Mouse (Mus musculus): Measurements from ENCODE around the gene Slc22a4. TPM values are rescaled to one million over a fixed set of nuclear protein-coding genes. Genes with fewer than 3 reads are reported as not detected.
"Not testable (repeated sequence)": the region's sequence is repeated elsewhere in the genome, so short reads cannot be mapped to it uniquely, and the experiment has no call there.

The Slc22a4 gene
- polyA plus RNA-seq, 1 experiment from 2014 or later = 2.3 TPM

DNA sequence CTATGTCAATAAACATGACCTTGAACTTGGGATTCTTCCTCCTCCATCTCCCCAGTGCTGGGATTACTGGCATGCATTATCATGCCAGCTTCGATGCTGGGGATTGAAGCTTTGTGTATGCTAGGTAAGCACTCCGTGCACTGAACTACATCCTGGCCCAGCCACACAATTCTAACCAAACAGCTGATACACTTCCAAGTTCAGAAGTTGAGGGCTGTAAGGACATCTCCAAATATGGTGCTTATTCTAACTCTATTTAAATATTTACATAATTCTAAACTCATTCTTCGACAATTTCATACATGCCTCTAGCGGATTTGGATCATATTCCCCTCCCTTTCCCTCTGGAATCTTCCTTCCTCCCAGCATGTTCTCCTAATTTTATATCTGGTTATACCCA, 35.6 kb downstream of the Slc22a4 start:
- H3K4me1 ChIP-seq = no peaks in the 10 kb centered on the region
- WGBS = 93% methylated on average over 4 of the region's 4 CpGs
- no peak overlapping the region for H3K9ac ChIP-seq
- no peaks in the 10 kb centered on the region for H3K9me3 ChIP-seq
- ATAC-seq (ENCODE audit: low FRiP score, low read depth) = no peak
- H3K27me3 ChIP-seq (replicated peaks) = no peaks in the 10 kb centered on the region
- no peak overlapping the region for H3K4me2 ChIP-seq (replicated peaks)
- no peaks in the 10 kb centered on the region for H3K36me3 ChIP-seq
- H3K27ac ChIP-seq = no peak overlapping the region
- no peak overlapping the region for H3K4me3 ChIP-seq

DNA sequence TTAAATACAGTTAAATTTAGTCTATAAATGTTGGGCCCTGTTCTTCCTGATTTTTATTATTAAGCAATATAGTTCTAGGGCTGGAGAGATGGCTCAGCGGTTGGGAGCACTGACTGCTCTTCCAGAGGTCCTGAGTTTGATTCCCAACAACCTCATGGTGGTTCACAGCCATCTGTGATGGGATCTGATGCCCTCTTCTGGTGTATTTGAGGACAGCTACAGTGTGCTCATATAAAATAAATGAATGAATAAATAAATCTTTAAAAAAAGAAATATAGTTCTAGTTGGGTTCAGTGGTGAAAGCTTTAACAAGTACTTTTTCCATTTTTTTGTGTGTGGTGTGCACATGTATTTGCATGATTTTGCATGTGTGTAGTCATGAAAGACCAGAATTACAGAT, 38.7 kb downstream of the Slc22a4 start:
- H3K4me1 ChIP-seq = no peaks in the 10 kb centered on the region
- H3K36me3 ChIP-seq = no peaks in the 10 kb centered on the region
- no peak for ATAC-seq (ENCODE audit: low FRiP score, low read depth)
- H3K4me2 ChIP-seq (replicated peaks) = no peak overlapping the region
- no peak overlapping the region for H3K4me3 ChIP-seq
- H3K27me3 ChIP-seq (replicated peaks) = no peaks in the 10 kb centered on the region
- H3K27ac ChIP-seq = no peak overlapping the region
- 55% methylated on average over 1 of the region's 1 CpGs for WGBS
- no peak overlapping the region for H3K9ac ChIP-seq
- H3K9me3 ChIP-seq = no peaks in the 10 kb centered on the region

DNA sequence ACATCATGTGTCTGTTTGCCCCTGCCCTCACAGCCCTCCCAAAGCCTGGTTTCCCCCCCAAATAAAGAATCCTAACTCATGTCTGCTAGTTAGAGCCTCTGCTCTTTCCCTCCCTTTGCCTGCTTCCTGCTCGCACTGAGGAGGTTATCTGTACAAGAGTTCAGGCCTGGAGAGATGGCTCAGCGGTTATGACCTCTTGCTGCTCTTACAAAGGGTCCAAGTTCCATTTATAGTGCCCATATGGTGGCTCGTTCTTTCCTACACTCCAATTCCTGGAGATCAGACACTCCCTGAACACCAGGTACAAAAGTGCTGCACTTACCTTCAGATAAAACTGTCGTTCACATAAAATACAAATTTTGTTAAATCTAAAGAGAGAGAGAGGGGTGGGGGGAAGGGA, 39.8 kb downstream of the Slc22a4 start:
- H3K9ac ChIP-seq = no peak overlapping the region
- 75% methylated on average over 4 of the region's 4 CpGs for WGBS
- no peaks in the 10 kb centered on the region for H3K27me3 ChIP-seq (replicated peaks)
- no peaks in the 10 kb centered on the region for H3K4me1 ChIP-seq
- H3K4me2 ChIP-seq (replicated peaks) = no peak overlapping the region
- no peaks in the 10 kb centered on the region for H3K36me3 ChIP-seq
- no peak overlapping the region for H3K27ac ChIP-seq
- no peak overlapping the region for H3K4me3 ChIP-seq
- ATAC-seq (ENCODE audit: low FRiP score, low read depth) = no peak
- H3K9me3 ChIP-seq = no peaks in the 10 kb centered on the region

DNA sequence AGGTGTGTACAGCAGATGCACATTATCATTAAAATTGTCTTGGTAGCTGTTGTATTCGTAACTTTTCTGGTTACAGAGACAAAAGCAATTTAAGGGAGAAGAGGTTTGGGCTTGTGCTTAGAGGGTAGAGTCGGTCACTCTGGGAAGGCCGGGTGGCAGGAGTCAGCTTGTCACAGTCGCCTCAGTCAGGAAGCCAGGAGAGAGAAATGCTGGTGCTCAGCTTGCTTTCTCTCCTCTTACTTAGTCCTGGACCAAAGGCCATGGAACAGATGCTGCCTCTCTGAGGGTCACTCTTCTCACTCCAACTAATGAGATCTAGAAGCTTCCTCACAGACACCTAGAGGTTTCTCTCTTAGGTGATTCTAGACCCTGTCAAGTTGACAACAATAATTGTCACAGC, 46.5 kb downstream of the Slc22a4 start:
- Histone ChIP-seq H3K9ac (no peak overlapping the region), H3K27me3 (replicated peaks) (peaks cover 11% of the 10 kb centered on the region), H3K4me2 (replicated peaks) (no peak overlapping the region), H3K4me1 (0 out of 2 replicates have a peak, but pooled peaks cover 5% of the 10 kb centered on the region), H3K27ac (no peak overlapping the region), H3K4me3 (no peak overlapping the region), H3K36me3 (no peaks in the 10 kb centered on the region), H3K9me3 (no peaks in the 10 kb centered on the region)
- WGBS = 87% methylated on average over 4 of the region's 4 CpGs
- ATAC-seq (ENCODE audit: low FRiP score, low read depth) = no peak

DNA sequence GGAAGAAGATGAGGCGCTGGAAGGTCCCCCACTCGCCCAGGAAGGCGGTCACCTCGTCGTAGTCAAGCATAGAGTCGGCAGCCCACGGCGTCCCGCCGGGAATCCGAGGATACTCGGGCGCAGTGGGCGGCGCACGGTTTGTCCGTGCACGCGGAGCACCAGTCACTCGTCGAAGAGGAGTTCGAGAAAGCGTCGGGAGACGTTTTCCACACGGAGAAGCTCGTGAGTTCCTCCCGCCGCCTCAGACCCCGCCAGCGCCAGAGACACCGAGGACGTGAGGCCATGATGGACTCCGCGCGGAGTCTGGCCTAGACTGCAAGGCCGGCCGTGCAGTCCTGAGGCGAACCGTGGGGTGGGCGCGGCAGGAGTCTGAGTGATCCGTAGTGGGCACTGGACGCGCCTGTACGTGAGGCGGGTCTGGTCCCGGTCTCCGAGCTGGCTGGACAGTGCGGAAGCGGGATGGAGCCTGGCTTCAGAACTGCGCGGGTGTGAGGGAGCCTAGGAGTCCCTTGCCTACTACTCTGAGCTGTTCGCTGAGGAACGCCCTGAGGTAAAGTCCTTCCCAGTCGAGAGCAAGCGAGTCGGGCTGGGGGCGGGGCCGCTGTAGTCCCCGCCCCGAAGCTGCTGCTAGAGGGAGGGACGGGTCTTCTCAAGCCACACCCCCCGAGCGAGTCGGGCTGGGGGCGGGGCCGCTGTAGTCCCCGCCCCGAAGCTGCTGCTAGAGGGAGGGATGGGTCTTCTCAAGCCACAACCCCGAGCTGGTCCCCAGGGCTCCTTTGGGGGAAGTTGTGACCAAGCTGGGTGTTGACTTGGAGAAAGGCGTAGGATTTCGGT, 47.9 kb downstream of the Slc22a4 start, which contains the start of gene Slc22a21:
Gene Slc22a21 (minus strand): TSS at position 545 of the 834 bp plus-strand sequence.
- H3K4me2 ChIP-seq (replicated peaks) = peak within 1 kb of the TSS; percentile 91
- 2% methylated on average over 73 of the region's 73 CpGs for WGBS
- H3K27me3 ChIP-seq (replicated peaks) = peaks cover 11% of the 10 kb centered on the region
- H3K36me3 ChIP-seq = no peaks in the 10 kb centered on the region
- H3K9me3 ChIP-seq = no peaks in the 10 kb centered on the region
- ATAC-seq (ENCODE audit: low FRiP score, low read depth) = peak; percentile 91
- no peak within 1 kb of the TSS for H3K27ac ChIP-seq
- H3K4me3 ChIP-seq = peak within 1 kb of the TSS; percentile 53
- H3K9ac ChIP-seq = peak within 1 kb of the TSS; percentile 60
- H3K4me1 ChIP-seq = 0 out of 2 replicates have a peak, but pooled peaks cover 5% of the 10 kb centered on the region

DNA sequence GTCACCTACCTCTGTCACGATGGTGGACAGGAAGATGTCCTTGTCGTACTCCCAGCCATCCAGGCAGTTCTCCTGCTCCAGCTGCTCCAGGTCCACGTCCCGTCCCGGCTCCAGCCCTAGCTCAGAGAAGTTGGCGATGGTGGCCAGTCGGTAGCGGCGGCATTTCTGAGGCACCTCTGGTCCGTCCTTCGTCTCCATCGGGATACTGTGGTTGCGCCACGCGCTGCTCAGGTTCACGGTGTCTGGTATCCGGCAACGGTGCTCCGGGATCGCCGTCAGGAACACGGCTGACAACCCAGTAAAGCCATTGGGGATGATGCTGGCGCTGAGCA, 48.5 kb downstream of the Slc22a4 start:
- peak overlapping the region; percentile 53 for H3K4me3 ChIP-seq
- not testable (repeated sequence) for H3K27ac ChIP-seq

DNA sequence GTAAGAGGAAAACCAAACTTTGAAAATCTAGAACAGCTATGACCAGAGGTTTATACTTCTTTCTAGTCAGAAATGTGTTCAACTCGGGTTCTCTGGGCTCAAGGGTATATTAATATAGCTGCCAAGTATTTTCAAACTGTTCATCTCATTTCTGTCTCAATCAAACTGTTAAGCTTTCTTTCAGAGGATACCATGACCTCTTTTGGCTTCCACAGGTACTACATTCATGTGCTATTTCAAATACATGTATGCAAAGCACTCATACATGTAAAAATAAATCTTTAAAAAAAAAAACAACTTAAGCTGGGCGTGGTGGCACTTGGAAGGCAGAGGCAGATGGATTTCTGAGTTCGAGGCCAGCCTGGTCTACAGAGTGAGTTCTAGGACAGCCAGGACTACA, 50.2 kb downstream of the Slc22a4 start:
- Histone ChIP-seq H3K9ac (no peak overlapping the region), H3K4me2 (replicated peaks) (no peak overlapping the region), H3K27me3 (replicated peaks) (peaks cover 11% of the 10 kb centered on the region), H3K9me3 (no peaks in the 10 kb centered on the region), H3K4me1 (0 out of 2 replicates have a peak, but pooled peaks cover 5% of the 10 kb centered on the region), H3K4me3 (no peak overlapping the region), H3K27ac (no peak overlapping the region), H3K36me3 (no peaks in the 10 kb centered on the region)
- 83% methylated on average over 3 of the region's 3 CpGs for WGBS
- no peak for ATAC-seq (ENCODE audit: low FRiP score, low read depth)

More for the DNA sequence above, 48.5 kb downstream of the Slc22a4 start:
- H3K4me1 ChIP-seq, H3K36me3 ChIP-seq, H3K9me3 ChIP-seq: not testable (repeated sequence)
- Histone ChIP-seq H3K27me3 (replicated peaks) (peaks cover 11% of the 10 kb centered on the region), H3K9ac (peak overlapping the region; percentile 60), H3K4me2 (replicated peaks) (peak overlapping the region; percentile 91)
- 0 out of 2 replicates have a peak, but pooled peaks have one; percentile 33 for ATAC-seq (ENCODE audit: low FRiP score, low read depth)
- WGBS = 1% methylated on average over 23 of the region's 23 CpGs

DNA sequence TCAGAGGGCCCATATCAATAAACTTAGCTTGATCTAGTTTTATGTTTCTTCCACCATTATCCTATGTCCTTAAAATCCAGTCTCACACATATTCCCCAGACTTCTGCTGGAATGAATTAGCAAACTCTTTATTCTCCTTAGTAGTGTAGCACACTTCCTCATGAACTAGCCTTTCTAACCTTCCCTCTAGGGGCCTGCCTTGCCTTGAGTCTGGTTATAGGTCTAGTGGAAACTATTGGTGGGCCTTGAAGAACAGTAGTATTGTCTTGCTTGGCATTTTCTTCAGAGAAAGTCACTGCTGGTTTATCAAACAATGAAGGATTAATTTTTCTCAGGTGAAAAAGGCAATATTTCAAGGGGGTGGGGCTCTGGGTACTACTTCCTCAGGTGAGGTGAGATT, 52.3 kb downstream of the Slc22a4 start:
- H3K4me2 ChIP-seq (replicated peaks) = no peak overlapping the region
- 0 out of 2 replicates have a peak, but pooled peaks cover 5% of the 10 kb centered on the region for H3K4me1 ChIP-seq
- no peak overlapping the region for H3K9ac ChIP-seq
- H3K4me3 ChIP-seq = no peak overlapping the region
- no peak for ATAC-seq (ENCODE audit: low FRiP score, low read depth)
- H3K27ac ChIP-seq = no peak overlapping the region
- no peaks in the 10 kb centered on the region for H3K36me3 ChIP-seq
- peaks cover 11% of the 10 kb centered on the region for H3K27me3 ChIP-seq (replicated peaks)
- H3K9me3 ChIP-seq = no peaks in the 10 kb centered on the region

DNA sequence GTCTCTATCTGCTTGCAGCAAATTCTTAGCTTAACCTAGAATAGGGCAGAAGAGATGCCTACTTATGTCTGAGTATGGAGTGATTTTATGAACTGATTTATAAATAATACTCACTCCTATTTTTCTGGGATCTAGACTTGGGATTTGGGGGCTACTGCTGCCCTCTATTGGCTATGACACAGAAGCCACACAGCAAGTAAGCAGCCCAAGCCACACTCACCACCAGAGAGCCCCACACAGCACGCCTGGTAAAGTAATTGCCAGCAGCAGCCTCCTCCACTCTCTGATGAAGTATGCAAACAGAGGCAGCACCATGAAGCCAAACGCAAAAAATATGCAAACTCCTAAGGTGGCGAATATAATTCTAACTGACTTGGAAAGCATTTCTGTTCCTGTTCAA, 68.9 kb downstream of the Slc22a4 start:
- no peaks in the 10 kb centered on the region for H3K36me3 ChIP-seq
- no peak overlapping the region for H3K9ac ChIP-seq
- no peaks in the 10 kb centered on the region for H3K9me3 ChIP-seq
- no peak for ATAC-seq (ENCODE audit: low FRiP score, low read depth)
- 52% methylated on average over 3 of the region's 3 CpGs for WGBS
- H3K4me2 ChIP-seq (replicated peaks) = no peak overlapping the region
- no peak overlapping the region for H3K4me3 ChIP-seq
- no peaks in the 10 kb centered on the region for H3K4me1 ChIP-seq
- no peaks in the 10 kb centered on the region for H3K27me3 ChIP-seq (replicated peaks)
- H3K27ac ChIP-seq = no peak overlapping the region

DNA sequence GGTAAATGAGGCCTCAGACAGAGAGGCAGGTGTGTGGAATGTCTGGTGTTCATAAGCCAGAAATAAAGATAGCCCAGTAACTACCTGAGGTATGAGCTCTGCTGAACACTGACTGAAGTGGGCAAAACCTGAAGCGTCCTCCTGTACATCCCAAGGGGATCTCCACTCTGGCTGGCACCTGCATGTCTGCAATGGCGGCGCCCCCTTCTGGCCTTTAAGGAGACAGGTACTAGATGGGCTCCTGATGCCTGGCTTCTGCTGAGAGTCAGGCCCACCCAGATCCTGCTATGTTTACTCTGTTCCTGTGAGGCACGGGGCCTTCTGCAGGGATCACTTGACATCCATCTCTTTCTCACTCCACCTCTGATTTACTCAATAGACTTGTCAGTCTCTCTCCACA, 69.7 kb downstream of the Slc22a4 start:
- H3K4me2 ChIP-seq (replicated peaks); ATAC-seq (ENCODE audit: low FRiP score, low read depth); H3K9me3 ChIP-seq; H3K36me3 ChIP-seq; H3K9ac ChIP-seq; H3K27ac ChIP-seq; H3K4me1 ChIP-seq; H3K4me3 ChIP-seq; H3K27me3 ChIP-seq (replicated peaks): not testable (repeated sequence)
- 41% methylated on average over 4 of the region's 4 CpGs for whole genome bisulfite sequencing

DNA sequence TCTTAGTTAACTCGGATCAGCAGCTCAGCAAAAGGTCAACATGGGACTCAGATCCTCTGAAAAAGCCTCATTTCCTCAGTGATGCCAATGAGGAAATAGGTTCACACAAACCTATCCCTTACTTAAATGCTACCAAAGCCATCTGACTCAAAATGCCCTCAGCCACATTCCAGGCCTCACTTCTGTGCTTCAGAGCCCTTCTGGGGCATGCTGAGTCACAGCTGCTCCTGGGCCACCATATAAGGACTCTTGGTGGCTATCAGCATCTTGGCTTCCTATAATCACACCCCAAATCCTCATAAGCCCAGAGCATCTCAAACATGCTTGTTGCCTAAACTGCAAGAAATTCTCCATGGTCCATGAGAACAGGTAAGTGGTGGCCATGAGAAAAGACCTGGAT, 71.3 kb downstream of the Slc22a4 start:
- 71% methylated on average over 1 of the region's 1 CpGs for WGBS
- Histone ChIP-seq H3K27me3 (replicated peaks) (no peaks in the 10 kb centered on the region), H3K4me2 (replicated peaks) (no peak overlapping the region), H3K27ac (no peak overlapping the region), H3K9ac (no peak overlapping the region), H3K9me3 (no peaks in the 10 kb centered on the region), H3K4me3 (no peak overlapping the region), H3K4me1 (no peaks in the 10 kb centered on the region), H3K36me3 (no peaks in the 10 kb centered on the region)
- ATAC-seq (ENCODE audit: low FRiP score, low read depth) = no peak

DNA sequence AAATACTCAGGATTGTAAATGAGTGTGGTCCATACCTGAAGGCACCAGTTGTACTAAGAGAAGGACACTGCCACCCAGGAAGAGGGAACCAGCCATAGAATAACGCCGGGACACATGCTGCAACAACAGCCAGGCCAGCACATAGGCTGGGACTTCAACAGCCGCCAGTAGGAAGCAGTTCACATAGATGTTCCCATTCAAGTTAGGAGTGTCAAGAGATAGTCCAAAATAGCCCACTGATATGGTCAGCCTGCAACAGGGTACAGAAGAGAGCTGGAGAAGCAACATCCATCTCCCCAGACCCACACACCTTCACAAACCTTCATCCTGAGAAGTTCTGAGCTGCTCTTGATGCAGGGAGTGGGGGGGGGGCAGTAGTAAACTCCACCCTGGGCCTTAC, 73.2 kb downstream of the Slc22a4 start:
- no peak overlapping the region for H3K4me3 ChIP-seq
- H3K9ac ChIP-seq = no peak overlapping the region
- ATAC-seq (ENCODE audit: low FRiP score, low read depth) = no peak
- no peak overlapping the region for H3K4me2 ChIP-seq (replicated peaks)
- no peaks in the 10 kb centered on the region for H3K4me1 ChIP-seq
- no peaks in the 10 kb centered on the region for H3K27me3 ChIP-seq (replicated peaks)
- WGBS = 91% methylated on average over 3 of the region's 3 CpGs
- no peak overlapping the region for H3K27ac ChIP-seq
- no peaks in the 10 kb centered on the region for H3K9me3 ChIP-seq
- H3K36me3 ChIP-seq = no peaks in the 10 kb centered on the region

DNA sequence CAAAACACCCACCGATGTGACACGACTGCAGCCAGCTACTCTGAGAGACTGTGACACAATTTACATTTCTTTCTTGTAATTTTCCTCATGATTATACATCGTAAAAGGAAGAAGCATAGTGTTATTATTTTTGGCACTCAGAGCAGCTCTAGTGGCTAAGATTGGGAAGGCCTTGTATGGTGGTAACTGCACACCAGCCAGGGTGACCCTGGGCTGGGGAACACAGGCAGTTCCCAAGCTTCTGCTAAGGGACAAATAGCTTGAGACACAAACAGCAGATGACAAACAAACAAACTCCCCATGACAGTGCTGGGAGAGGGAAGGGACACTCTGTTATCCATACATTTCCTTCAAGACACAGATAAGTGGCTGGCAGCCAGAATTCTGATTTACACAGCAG, 77.8 kb downstream of the Slc22a4 start:
- not testable (repeated sequence) for ATAC-seq (ENCODE audit: low FRiP score, low read depth); H3K27me3 ChIP-seq (replicated peaks); H3K36me3 ChIP-seq; H3K27ac ChIP-seq; H3K9ac ChIP-seq; H3K4me1 ChIP-seq; H3K9me3 ChIP-seq; H3K4me2 ChIP-seq (replicated peaks); H3K4me3 ChIP-seq
- 100% methylated on average over 2 of the region's 3 CpGs for WGBS
